Mouse (Mus musculus) hindbrain, embryonic 11.5 days (tissue): Measurements from ENCODE around the gene Slc28a1. TPM values are rescaled to one million over a fixed set of nuclear protein-coding genes. Genes with fewer than 3 reads are reported as not detected.

Experiments used
- ATAC-seq: fragments of 200-750 bp; cut with Nextera tagmentation; 2 replicates; pipeline ENCODE4 v1.8.0; 2017; ENCODE audit warnings: mild to moderate bottlenecking, moderate TSS enrichment, moderate library complexity; ENCODE audit not compliant: low FRiP score
- DNase-seq: peaks from one replicate; pipeline ENCODE4 v3.0.0-alpha.2; 2015; ENCODE audit warnings: low spot score
- H3K27ac ChIP-seq: fragments of 300-500 bp; sonication (generic); 2 replicates; pipeline ENCODE4 v1.5.1; 2014; ENCODE audit warnings: mild to moderate bottlenecking, low read depth, low read length
- H3K27me3 ChIP-seq: fragments of 300-500 bp; sonication (generic); 2 replicates; pipeline ENCODE4 v1.6.1; 2014; ENCODE audit warnings: mild to moderate bottlenecking, low read length, moderate library complexity, mixed read lengths; ENCODE audit not compliant: control insufficient read depth, insufficient read depth
- H3K36me3 ChIP-seq: fragments of 300-500 bp; sonication (generic); 2 replicates; pipeline ENCODE4 v1.6.1; 2014; ENCODE audit warnings: mild to moderate bottlenecking, low read length, moderate library complexity, mixed read lengths; ENCODE audit not compliant: control insufficient read depth, insufficient read depth
- H3K4me1 ChIP-seq: fragments of 300-500 bp; sonication (generic); replicated peaks from 2 replicates; pipeline ENCODE4 v1.6.1; 2014; ENCODE audit warnings: low read length, mixed read lengths; ENCODE audit not compliant: control insufficient read depth, insufficient read depth
- H3K4me2 ChIP-seq: fragments of 300-500 bp; sonication (generic); replicated peaks from 2 replicates; pipeline ENCODE4 v1.6.1; 2014; ENCODE audit warnings: mild to moderate bottlenecking, low read depth, low read length
- H3K4me3 ChIP-seq: fragments of 300-500 bp; sonication (generic); 2 replicates; pipeline ENCODE4 v1.5.1; 2014; ENCODE audit warnings: low read depth, low read length
- H3K9ac ChIP-seq: fragments of 300-500 bp; sonication (generic); 2 replicates; pipeline ENCODE4 v1.6.1; 2014; ENCODE audit warnings: low read depth, low read length
- H3K9me3 ChIP-seq: fragments of 300-500 bp; sonication (generic); 2 replicates; pipeline ENCODE4 v1.6.1; 2016; ENCODE audit warnings: low read length; ENCODE audit not compliant: control insufficient read depth
- WGBS: fragments of 180-500 bp; shearing (Covaris S2); extraction: QIAGEN DNeasy Blood & Tissue Kit; methylation state at CpG from one replicate; pipeline ENCODE4 v1.1.7; 2014; 5-methylcytosine and 5-hydroxymethylcytosine counted together
- polyA plus RNA-seq: library from polyadenylated mRNA; unstranded; fragments of >200 nt; fragmentation: Nextera tagmentation; extraction: Ambion mirVana; gene quantifications from 2 replicates; pipeline ENCODE4 v1.2.1, GENCODE M21; 2014

The Slc28a1 gene
- polyA plus RNA-seq, 1 experiment from 2014 or later: not detected

GRCm38 (mm10) chr7:81164411-81164810 lies 49.8 kb downstream of the Slc28a1 start:
- no peak overlapping the region for H3K4me3 ChIP-seq
- no peaks in the 10 kb centered on the region for H3K9me3 ChIP-seq
- no peaks in the 10 kb centered on the region for H3K4me1 ChIP-seq
- no peak for ATAC-seq
- 70% methylated on average over 7 of the region's 7 CpGs for WGBS
- no peak overlapping the region for H3K4me2 ChIP-seq
- DNase-seq: no peak
- no peak overlapping the region for H3K27ac ChIP-seq
- no peaks in the 10 kb centered on the region for H3K27me3 ChIP-seq
- H3K9ac ChIP-seq: no peak overlapping the region
- H3K36me3 ChIP-seq: no peaks in the 10 kb centered on the region

GRCm38 (mm10) chr7:81167124-81167523 lies 52.5 kb downstream of the Slc28a1 start:
- Histone ChIP-seq H3K36me3 (no peaks in the 10 kb centered on the region), H3K4me1 (no peaks in the 10 kb centered on the region), H3K9me3 (no peaks in the 10 kb centered on the region), H3K9ac (no peak overlapping the region), H3K27ac (no peak overlapping the region), H3K4me3 (no peak overlapping the region), H3K27me3 (no peaks in the 10 kb centered on the region), H3K4me2 (no peak overlapping the region)
- DNase-seq (peak; percentile 62), ATAC-seq (no peak)
- WGBS: 51% methylated on average over 3 of the region's 3 CpGs

- Histone ChIP-seq H3K27ac (no peak overlapping the region), H3K27me3 (no peaks in the 10 kb centered on the region), H3K9me3 (no peaks in the 10 kb centered on the region), H3K4me2 (no peak overlapping the region), H3K36me3 (no peaks in the 10 kb centered on the region), H3K4me3 (no peak overlapping the region), H3K9ac (no peak overlapping the region), H3K4me1 (no peaks in the 10 kb centered on the region)
- DNase-seq: no peak
- no peak for ATAC-seq
- 85% methylated on average over 7 of the region's 7 CpGs for WGBS
These were observed 54.8 kb downstream of the Slc28a1 start for GRCm38 (mm10) chr7:81169351-81169750.

GRCm38 (mm10) chr7:81173931-81174330 lies 59.3 kb downstream of the Slc28a1 start:
- DNase-seq: no peak
- no peaks in the 10 kb centered on the region for H3K9me3 ChIP-seq
- no peaks in the 10 kb centered on the region for H3K27me3 ChIP-seq
- H3K4me2 ChIP-seq: no peak overlapping the region
- H3K36me3 ChIP-seq: no peaks in the 10 kb centered on the region
- 93% methylated on average over 2 of the region's 2 CpGs for WGBS
- ATAC-seq: no peak
- H3K27ac ChIP-seq: no peak overlapping the region
- no peaks in the 10 kb centered on the region for H3K4me1 ChIP-seq
- H3K4me3 ChIP-seq: no peak overlapping the region
- H3K9ac ChIP-seq: no peak overlapping the region

- no peaks in the 10 kb centered on the region for H3K4me1 ChIP-seq
- WGBS: 87% methylated on average over 5 of the region's 5 CpGs
- H3K9me3 ChIP-seq: no peaks in the 10 kb centered on the region
- H3K4me2 ChIP-seq: no peak overlapping the region
- ATAC-seq: no peak
- H3K27me3 ChIP-seq: no peaks in the 10 kb centered on the region
- no peaks in the 10 kb centered on the region for H3K36me3 ChIP-seq
- DNase-seq: no peak
- H3K9ac ChIP-seq: no peak overlapping the region
- no peak overlapping the region for H3K4me3 ChIP-seq
- H3K27ac ChIP-seq: no peak overlapping the region
These were observed 60.1 kb downstream of the Slc28a1 start for GRCm38 (mm10) chr7:81174654-81175053.

GRCm38 (mm10) chr7:81176187-81176769 lies 61.7 kb downstream of the Slc28a1 start:
- no peaks in the 10 kb centered on the region for H3K27me3 ChIP-seq
- WGBS: 42% methylated on average over 5 of the region's 5 CpGs
- ATAC-seq: no peak

GRCm38 (mm10) chr7:81179494-81179893 lies 64.9 kb downstream of the Slc28a1 start:
- H3K4me2 ChIP-seq: no peak overlapping the region
- H3K4me1 ChIP-seq: no peaks in the 10 kb centered on the region
- H3K4me3 ChIP-seq: no peak overlapping the region
- DNase-seq (no peak), ATAC-seq (no peak)
- no peaks in the 10 kb centered on the region for H3K36me3 ChIP-seq
- no peak overlapping the region for H3K9ac ChIP-seq
- WGBS: 70% methylated on average over 5 of the region's 5 CpGs
- H3K9me3 ChIP-seq: no peaks in the 10 kb centered on the region
- no peak overlapping the region for H3K27ac ChIP-seq
- no peaks in the 10 kb centered on the region for H3K27me3 ChIP-seq

More at GRCm38 (mm10) chr7:81176187-81176769, 61.7 kb downstream of the Slc28a1 start:
- no peaks in the 10 kb centered on the region for H3K36me3 ChIP-seq
- H3K4me1 ChIP-seq: no peaks in the 10 kb centered on the region
- H3K4me2 ChIP-seq: no peak overlapping the region
- no peak overlapping the region for H3K4me3 ChIP-seq
- no peak overlapping the region for H3K9ac ChIP-seq
- H3K9me3 ChIP-seq: no peaks in the 10 kb centered on the region
- no peak overlapping the region for H3K27ac ChIP-seq
- no peak for DNase-seq

- no peak for ATAC-seq
- DNase-seq: no peak
- Histone ChIP-seq H3K9ac (no peak overlapping the region), H3K9me3 (no peaks in the 10 kb centered on the region), H3K4me1 (no peaks in the 10 kb centered on the region), H3K27ac (no peak overlapping the region), H3K36me3 (no peaks in the 10 kb centered on the region), H3K4me3 (no peak overlapping the region), H3K27me3 (no peaks in the 10 kb centered on the region), H3K4me2 (no peak overlapping the region)
- 85% methylated on average over 10 of the region's 10 CpGs for WGBS
These were observed 68.0 kb downstream of the Slc28a1 start for GRCm38 (mm10) chr7:81182492-81183175.

DNA sequence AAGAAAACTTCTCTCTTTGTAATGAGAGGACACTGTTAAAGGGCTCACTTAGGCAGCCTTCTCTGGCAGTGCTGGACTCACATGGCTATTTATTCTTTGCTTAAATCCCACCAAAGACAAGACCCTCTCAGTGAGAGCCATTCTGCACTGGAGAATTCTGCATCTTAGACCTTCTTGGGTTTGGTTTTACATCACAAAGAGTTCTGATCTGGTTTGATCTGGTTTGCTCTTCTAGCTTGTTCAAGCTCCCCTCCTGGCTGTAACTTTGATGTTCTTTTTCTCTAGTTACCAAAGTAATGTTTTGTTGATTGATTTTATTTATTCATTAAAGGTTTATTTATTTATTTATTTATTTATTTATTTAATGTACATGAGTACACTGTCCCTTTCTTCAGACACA lies 68.6 kb downstream of the Slc28a1 start:
- Histone ChIP-seq H3K4me2 (no peak overlapping the region), H3K27ac (no peak overlapping the region), H3K27me3 (no peaks in the 10 kb centered on the region), H3K4me3 (no peak overlapping the region), H3K9ac (no peak overlapping the region), H3K4me1 (no peaks in the 10 kb centered on the region), H3K9me3 (no peaks in the 10 kb centered on the region), H3K36me3 (no peaks in the 10 kb centered on the region)
- ATAC-seq: no peak
- no peak for DNase-seq
